Mouse (Mus musculus) midbrain, postnatal 0 days (tissue): ENCODE data around the gene Ccdc182. TPM values are rescaled to one million over a fixed set of nuclear protein-coding genes. Genes with fewer than 3 reads are reported as not detected.

Source experiments
- ATAC-seq: fragments of 200-750 bp; cut with Nextera tagmentation; 2 replicates; pipeline ENCODE4 v1.8.0; 2017; ENCODE audit warnings: moderate number of reproducible peaks, mild to moderate bottlenecking, moderate TSS enrichment, moderate library complexity; ENCODE audit not compliant: low FRiP score
- DNase-seq: peaks from one replicate; pipeline ENCODE4 v3.0.0-alpha.2; 2015; ENCODE audit warnings: low spot score
- H3K27ac ChIP-seq: fragments of 300-500 bp; sonication (generic); 2 replicates; pipeline ENCODE4 v1.5.1; 2014; ENCODE audit warnings: low read depth, mild to moderate bottlenecking, low read length, mixed read lengths
- H3K27me3 ChIP-seq: fragments of 300-500 bp; sonication (generic); 2 replicates; pipeline ENCODE4 v1.6.1; 2014; ENCODE audit warnings: low read length, control low read depth, mixed read lengths; ENCODE audit not compliant: insufficient read depth
- H3K36me3 ChIP-seq: fragments of 300-500 bp; sonication (generic); 2 replicates; pipeline ENCODE4 v1.6.1; 2014; ENCODE audit warnings: low read length, control low read depth, mixed read lengths; ENCODE audit not compliant: insufficient read depth
- H3K4me1 ChIP-seq: fragments of 300-500 bp; sonication (generic); 2 replicates; pipeline ENCODE4 v1.6.1; 2014; ENCODE audit warnings: mild to moderate bottlenecking, control low read depth, antibody characterized with exemption, low read length, mixed read lengths; ENCODE audit not compliant: insufficient read depth
- H3K4me2 ChIP-seq: fragments of 300-500 bp; sonication (generic); 2 replicates; pipeline ENCODE4 v1.6.1; 2014; ENCODE audit warnings: low read depth, mild to moderate bottlenecking, low read length, mixed read lengths; ENCODE audit not compliant: poor library complexity, severe bottlenecking
- H3K4me3 ChIP-seq: fragments of 300-500 bp; sonication (generic); 2 replicates; pipeline ENCODE4 v1.5.1; 2014; ENCODE audit warnings: low read depth, mild to moderate bottlenecking, low read length, moderate library complexity
- H3K9ac ChIP-seq: fragments of 300-500 bp; sonication (generic); replicated peaks from 2 replicates; pipeline ENCODE4 v1.6.1; 2014; ENCODE audit warnings: mild to moderate bottlenecking, low read length, moderate library complexity, mixed read lengths; ENCODE audit not compliant: poor library complexity, severe bottlenecking
- H3K9me3 ChIP-seq: fragments of 300-500 bp; sonication (generic); 2 replicates; pipeline ENCODE4 v1.6.1; 2016; ENCODE audit warnings: low read length, control low read depth
- CTCF ChIP-seq: IDR thresholded peaks from 2 replicates; pipeline ENCODE4 v1.5.1; 2016; ENCODE audit warnings: antibody characterized with exemption, mild to moderate bottlenecking
- WGBS: fragments of 180-500 bp; shearing (Covaris S2); extraction: QIAGEN DNeasy Blood & Tissue Kit; methylation state at CpG from one replicate; pipeline ENCODE4 v1.1.7; 2014; 5-methylcytosine and 5-hydroxymethylcytosine counted together
- polyA plus RNA-seq: library from polyadenylated mRNA; unstranded; fragments of >200 nt; fragmentation: Nextera tagmentation; extraction: Ambion mirVana; gene quantifications from 2 replicates; pipeline ENCODE4 v1.2.1, GENCODE M21; 2015
- total RNA-seq: library from RNA; depleted of rRNA; stranded (reverse); fragments of >200 nt; gene quantifications from 2 replicates; pipeline ENCODE4 v1.2.3, GENCODE M21; 2014

The Ccdc182 gene
- total and polyA plus RNA-seq, 2 experiments from 2014 or later, result 0.12 TPM; not detected in 1

DNA sequence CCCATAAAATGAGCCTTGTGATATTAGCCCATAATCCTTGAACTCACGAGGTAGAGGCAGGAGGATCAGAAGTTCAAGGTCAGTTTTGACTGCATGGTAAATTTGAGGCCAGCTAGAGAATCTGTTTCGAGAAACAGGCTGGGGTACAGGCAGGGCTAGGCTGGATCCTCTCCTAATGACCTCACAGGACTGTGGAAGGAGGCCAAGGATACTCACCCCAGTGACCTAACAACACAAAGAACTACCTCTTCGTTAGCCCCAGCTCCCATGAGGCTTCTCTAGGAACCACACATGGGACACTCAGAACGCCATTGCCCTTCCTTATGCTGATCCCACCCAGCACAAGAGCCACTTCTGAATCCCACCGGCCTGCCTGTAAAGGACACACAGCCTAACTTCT lies 25.0 kb downstream of the Ccdc182 start:
- TF ChIP-seq CTCF, result no peak
- DNase-seq (no peak), ATAC-seq (no peak)
- H3K27me3 ChIP-seq, result no peaks in the 10 kb centered on the region
- no peaks in the 10 kb centered on the region for H3K4me1 ChIP-seq
- 78% methylated on average over 5 of the region's 5 CpGs for WGBS
- no peak overlapping the region for H3K9ac ChIP-seq
- H3K9me3 ChIP-seq, result no peaks in the 10 kb centered on the region
- H3K4me2 ChIP-seq, result no peak overlapping the region
- no peak overlapping the region for H3K4me3 ChIP-seq
- H3K27ac ChIP-seq, result no peak overlapping the region
- no peaks in the 10 kb centered on the region for H3K36me3 ChIP-seq

DNA sequence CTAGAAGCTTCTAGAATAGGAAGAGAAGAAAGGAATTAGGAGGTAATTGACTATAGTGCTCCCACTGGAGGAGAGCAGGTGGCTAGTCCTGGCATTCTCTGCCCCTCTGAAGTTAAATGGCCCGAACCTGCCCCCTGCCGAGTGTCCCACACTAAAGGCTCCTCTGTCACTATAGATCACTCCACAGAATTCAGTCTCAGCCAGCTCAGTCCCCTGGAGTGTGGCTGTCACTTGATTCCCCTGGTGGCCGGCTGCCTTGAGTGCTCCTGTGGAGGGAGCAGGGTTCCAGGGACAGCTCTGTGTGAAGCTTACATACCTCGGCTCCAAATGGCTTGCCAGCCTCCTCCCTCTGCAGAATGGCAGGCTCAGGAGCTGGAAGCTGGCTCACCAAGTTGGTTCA lies 33.2 kb downstream of the Ccdc182 start:
- WGBS, result 14% methylated on average over 4 of the region's 4 CpGs
- DNase-seq (peak; percentile 44), ATAC-seq (no peak)
- TF ChIP-seq CTCF, result no peak
- Histone ChIP-seq H3K4me3 (no peak overlapping the region), H3K27me3 (no peaks in the 10 kb centered on the region), H3K4me2 (no peak overlapping the region), H3K27ac (no peak overlapping the region), H3K4me1 (no peaks in the 10 kb centered on the region), H3K9me3 (no peaks in the 10 kb centered on the region), H3K36me3 (no peaks in the 10 kb centered on the region), H3K9ac (0 out of 2 replicates have a peak overlapping the region, but pooled peaks have one; percentile 2)

DNA sequence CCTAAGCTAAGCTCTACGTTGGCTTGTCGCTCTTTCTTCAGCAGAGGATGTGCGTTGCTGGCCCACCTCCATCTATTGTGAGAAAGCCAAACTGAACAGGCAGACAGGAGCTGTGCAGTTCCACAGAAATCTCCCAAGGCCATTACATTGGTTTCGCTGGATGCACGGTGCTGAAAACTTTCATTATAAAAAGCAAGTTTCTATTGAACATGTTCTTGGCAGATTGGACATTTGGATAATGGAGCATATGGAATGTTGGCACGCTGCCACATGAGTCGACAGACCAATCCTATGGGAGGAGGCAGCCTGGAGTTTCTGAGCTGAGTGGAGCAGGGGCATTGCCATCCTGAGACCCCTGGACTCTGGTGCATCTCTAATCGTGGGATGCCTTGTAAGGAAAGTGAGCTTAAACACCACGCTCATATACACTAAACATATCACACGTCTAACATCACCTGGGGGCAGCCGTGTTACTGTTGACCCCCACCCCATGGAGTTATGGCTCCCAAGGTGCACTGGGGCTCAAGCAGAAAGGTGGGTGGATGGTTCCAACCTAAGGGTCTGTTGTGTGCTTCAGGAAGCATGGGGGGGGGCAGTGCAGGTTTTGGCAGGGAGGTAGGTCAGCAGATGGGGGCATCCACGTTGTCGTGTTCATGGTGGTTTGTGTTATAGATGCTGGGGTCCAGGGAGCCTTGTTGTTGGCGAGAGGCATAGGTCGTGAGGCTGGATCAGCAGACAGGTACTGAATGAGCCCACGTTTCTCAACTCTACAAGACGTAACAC lies 35.1 kb downstream of the Ccdc182 start:
- no peak for ATAC-seq
- no peaks in the 10 kb centered on the region for H3K4me1 ChIP-seq
- no peaks in the 10 kb centered on the region for H3K27me3 ChIP-seq

DNA sequence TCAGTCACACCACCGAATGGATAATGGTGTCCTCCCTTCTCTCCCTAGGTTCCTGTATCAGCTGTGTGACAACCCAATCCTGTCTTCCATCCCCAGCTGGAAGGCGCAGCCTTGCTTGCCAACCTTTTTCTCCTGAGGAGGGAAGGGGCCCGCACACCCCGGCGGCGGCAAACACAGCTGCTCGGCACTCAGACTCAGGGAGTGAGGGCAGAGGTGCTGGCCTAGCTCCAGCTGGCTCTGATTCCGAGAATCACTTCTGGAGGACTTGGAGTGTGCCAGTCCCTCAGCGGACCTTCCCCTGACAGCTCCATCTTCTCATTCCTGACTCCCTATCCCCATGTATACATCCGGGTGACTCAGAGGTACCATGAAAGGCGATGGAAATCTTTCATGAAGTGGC lies 36.9 kb downstream of the Ccdc182 start:
- ATAC-seq (no peak), DNase-seq (peak; percentile 81)
- H3K4me3 ChIP-seq, result no peak overlapping the region
- H3K9me3 ChIP-seq, result no peaks in the 10 kb centered on the region
- no peaks in the 10 kb centered on the region for H3K27me3 ChIP-seq
- 43% methylated on average over 11 of the region's 11 CpGs for WGBS
- no peak overlapping the region for H3K4me2 ChIP-seq
- no peaks in the 10 kb centered on the region for H3K4me1 ChIP-seq
- no peak for TF ChIP-seq CTCF
- H3K9ac ChIP-seq, result no peak overlapping the region
- no peak overlapping the region for H3K27ac ChIP-seq
- H3K36me3 ChIP-seq, result no peaks in the 10 kb centered on the region

More for the DNA sequence above, 35.1 kb downstream of the Ccdc182 start:
- Histone ChIP-seq H3K4me3 (no peak overlapping the region), H3K36me3 (no peaks in the 10 kb centered on the region), H3K27ac (no peak overlapping the region), H3K4me2 (no peak overlapping the region), H3K9me3 (no peaks in the 10 kb centered on the region), H3K9ac (no peak overlapping the region)
- 74% methylated on average over 17 of the region's 17 CpGs for WGBS
- peak; percentile 71 for DNase-seq
- TF ChIP-seq CTCF, result no peak

DNA sequence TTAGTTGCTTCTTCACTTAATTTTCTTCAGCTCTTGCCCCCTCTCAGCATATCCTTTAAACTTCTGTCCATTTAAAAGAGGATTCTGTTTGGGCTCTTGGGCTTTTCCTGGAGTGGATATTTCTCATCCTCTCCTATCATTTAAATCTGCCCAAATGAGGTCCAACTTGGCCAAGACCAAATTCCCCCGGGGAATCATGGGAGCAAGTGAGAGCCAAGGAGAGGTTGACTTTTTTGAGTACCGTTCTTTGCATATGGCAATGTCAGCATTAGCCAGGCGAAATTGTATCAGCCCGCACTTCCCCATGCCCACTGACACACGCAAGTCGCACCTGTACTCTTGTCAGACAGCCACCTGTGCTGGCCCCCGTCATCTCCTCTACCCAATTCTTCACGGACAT lies 37.9 kb downstream of the Ccdc182 start:
- Histone ChIP-seq H3K4me1 (no peaks in the 10 kb centered on the region), H3K4me2 (no peak overlapping the region), H3K36me3 (no peaks in the 10 kb centered on the region), H3K27ac (no peak overlapping the region), H3K9ac (no peak overlapping the region), H3K9me3 (no peaks in the 10 kb centered on the region), H3K4me3 (no peak overlapping the region), H3K27me3 (no peaks in the 10 kb centered on the region)
- no peak for ATAC-seq
- DNase-seq, result no peak
- WGBS, result 87% methylated on average over 8 of the region's 8 CpGs
- no peak for TF ChIP-seq CTCF

DNA sequence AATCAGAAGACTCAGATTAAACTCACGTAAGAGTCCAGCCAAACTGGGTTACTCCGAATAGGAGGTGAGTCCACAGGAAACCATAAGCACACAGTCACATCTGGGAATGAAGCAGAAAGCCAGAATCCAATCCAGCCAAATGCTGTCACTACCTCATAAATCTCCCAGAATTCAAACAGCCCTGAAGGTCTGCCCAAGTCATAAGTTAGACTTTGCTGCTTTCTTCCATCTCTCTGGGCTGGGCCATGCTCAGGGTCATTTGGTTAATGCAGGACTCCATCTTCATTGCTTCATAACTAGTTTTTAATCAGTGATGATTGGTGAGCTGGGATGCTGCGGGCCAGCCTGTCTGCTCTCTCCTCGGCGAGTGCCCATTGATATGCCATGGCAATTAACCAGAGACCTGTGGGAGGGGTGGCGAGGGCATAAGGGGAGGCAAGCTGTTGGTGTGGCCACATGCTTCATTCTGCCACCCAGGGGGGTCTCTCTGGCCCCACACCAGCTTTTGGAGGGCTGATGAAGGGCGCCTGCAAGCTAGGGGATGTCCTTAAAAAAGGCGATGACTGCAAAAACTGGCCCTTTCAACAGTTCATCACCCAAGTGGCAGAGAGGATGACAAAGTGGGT lies 38.6 kb downstream of the Ccdc182 start:
- H3K4me2 ChIP-seq, result no peak overlapping the region
- no peaks in the 10 kb centered on the region for H3K4me1 ChIP-seq
- no peaks in the 10 kb centered on the region for H3K27me3 ChIP-seq
- H3K9me3 ChIP-seq, result no peaks in the 10 kb centered on the region
- no peak overlapping the region for H3K9ac ChIP-seq
- H3K27ac ChIP-seq, result no peak overlapping the region
- H3K4me3 ChIP-seq, result no peak overlapping the region
- ATAC-seq (no peak), DNase-seq (no peak)
- WGBS, result 70% methylated on average over 8 of the region's 8 CpGs
- H3K36me3 ChIP-seq, result no peaks in the 10 kb centered on the region
- TF ChIP-seq CTCF, result no peak
